Mouse (Mus musculus): ENCODE measurements around the gene Eya4. TPM values are rescaled to one million over a fixed set of nuclear protein-coding genes. Genes with fewer than 3 reads are reported as not detected.

Eya4 gene
- polyA plus RNA-seq, 1 experiment from 2014 or later = 5.5 TPM

DNA sequence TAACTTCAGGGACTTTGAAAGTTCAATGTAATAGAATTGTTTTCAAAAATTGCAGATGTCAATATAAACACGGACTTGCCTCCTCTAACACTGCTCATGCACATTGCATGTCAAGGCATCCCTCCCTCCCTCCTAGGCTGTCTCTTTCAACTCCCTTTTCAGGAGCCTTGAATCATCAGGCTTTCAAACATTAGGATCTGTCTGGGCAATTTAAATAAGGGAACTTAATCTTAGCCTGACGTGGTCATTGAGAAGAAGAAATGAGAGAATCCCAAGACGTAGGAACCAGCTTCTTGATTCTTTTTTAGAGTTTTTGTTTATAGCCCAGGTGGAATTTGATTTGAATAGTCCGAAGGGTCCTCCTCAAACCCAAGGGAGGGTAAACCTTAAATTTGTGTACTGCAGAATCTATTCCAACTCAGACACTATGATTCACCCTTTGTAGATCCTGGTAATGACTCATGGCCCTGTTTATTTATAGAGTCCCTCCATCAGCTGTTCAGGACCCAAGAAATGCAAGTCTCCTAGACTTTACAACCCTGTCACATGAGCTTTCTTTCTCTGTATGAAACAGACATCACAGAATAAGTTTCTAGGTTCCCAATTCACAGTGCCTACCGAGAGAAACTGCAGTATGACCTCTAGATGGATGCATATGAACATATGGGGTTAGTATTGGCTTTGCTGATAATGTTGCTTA is 173.1 kb downstream of the Eya4 start:
- Histone ChIP-seq H3K27ac (no peak overlapping the region), H3K9ac (no peak overlapping the region), H3K27me3 (no peaks in the 10 kb centered on the region), H3K4me2 (no peak overlapping the region), H3K9me3 (no peaks in the 10 kb centered on the region), H3K36me3 (replicated peaks) (no peaks in the 10 kb centered on the region), H3K4me1 (peaks cover 14% of the 10 kb centered on the region), H3K4me3 (replicated peaks) (no peak overlapping the region)
- 79% methylated on average over 5 of the region's 5 CpGs for WGBS
- ATAC-seq (ENCODE audit: low FRiP score) = no peak

DNA sequence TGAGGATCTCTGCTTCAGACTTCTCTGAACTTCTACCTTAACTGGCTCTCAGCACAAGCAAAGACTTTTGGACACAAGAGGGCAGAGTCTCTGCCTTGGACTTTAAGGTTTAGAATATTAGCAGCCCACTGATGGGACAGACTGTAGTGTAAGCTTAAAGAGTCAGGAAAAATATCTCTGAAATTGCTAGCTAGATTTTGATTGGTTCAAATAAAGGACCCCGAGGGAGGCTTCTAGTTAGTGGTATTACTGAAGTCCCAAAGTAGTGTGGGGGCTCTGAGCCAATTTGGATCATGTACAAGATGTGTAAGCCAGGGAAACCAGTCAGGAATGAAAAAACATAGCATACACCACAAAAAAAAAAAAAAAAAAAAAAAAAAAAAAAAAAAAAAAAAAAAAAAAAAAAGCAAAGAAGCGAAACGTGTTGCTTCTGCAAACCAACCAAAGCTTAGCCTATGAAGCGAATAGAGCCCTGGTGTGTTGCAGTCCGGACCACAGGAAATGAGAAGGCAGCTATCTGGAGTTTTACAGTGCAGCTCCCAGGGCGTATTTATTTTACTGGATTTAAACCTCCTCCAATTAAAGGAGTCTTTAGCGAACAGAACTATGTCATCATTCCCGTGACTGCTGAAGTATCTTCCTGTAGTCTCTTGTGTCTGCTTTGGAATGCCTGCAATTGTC is 173.8 kb downstream of the Eya4 start:
- Histone ChIP-seq H3K4me3 (replicated peaks) (no peak overlapping the region), H3K4me2 (no peak overlapping the region), H3K36me3 (replicated peaks) (no peaks in the 10 kb centered on the region), H3K9me3 (no peaks in the 10 kb centered on the region), H3K4me1 (peaks cover 14% of the 10 kb centered on the region), H3K27me3 (no peaks in the 10 kb centered on the region), H3K9ac (no peak overlapping the region), H3K27ac (no peak overlapping the region)
- ATAC-seq (ENCODE audit: low FRiP score) = no peak
- WGBS = 83% methylated on average over 8 of the region's 8 CpGs

DNA sequence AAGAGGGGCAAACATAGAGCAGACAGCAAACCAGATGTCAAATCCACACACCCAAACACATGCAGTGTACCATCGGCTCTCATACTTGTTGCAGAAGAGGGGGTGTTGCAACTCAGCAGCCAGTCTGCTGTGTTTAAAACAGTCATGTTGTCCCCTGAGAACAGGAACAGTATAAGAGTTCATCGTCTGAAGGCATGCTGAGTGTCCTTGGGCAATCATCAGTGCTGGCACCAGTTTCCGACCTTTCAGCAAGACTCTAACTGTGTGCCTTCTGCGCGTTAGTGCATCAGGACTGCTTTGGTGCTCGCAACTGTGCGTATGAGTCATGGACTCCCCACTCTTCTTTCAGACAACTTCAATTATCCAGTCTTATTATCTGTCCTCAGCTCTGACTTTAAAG is 179.0 kb downstream of the Eya4 start:
- no peak overlapping the region for H3K4me3 ChIP-seq (replicated peaks)
- H3K9ac ChIP-seq = no peak overlapping the region
- no peak overlapping the region for H3K27ac ChIP-seq
- H3K4me2 ChIP-seq = no peak overlapping the region
- no peaks in the 10 kb centered on the region for H3K4me1 ChIP-seq
- ATAC-seq (ENCODE audit: low FRiP score) = no peak
- H3K36me3 ChIP-seq (replicated peaks) = no peaks in the 10 kb centered on the region
- H3K27me3 ChIP-seq = no peaks in the 10 kb centered on the region
- no peaks in the 10 kb centered on the region for H3K9me3 ChIP-seq
- WGBS = 89% methylated on average over 7 of the region's 7 CpGs

DNA sequence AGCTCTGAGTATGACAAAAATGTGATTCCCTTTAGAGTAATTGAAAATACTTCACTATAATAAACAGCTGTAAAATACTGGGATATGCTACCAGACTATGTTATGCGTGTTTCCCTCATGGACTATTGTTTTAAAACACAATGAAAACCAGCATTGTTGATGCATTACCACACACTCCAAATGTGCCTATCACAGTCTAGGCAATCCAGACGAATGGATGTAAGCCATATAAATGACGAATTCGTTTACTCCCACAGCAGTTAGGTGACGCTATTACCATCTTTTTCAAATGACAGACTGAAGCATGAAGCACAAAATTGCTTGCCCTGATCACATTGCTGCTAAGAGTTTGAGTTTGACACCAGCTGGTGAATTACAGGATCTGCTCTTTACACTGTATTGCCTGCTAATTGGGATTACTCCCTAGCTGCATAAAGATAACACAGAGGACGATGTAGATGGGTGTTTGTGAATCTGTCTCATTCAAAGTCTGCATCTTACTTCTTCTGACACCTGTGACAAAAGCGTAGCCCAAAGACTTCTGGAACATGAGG is 185.4 kb downstream of the Eya4 start:
- Histone ChIP-seq H3K27ac (no peak overlapping the region), H3K4me3 (replicated peaks) (no peak overlapping the region), H3K36me3 (replicated peaks) (no peaks in the 10 kb centered on the region), H3K9ac (no peak overlapping the region), H3K27me3 (no peaks in the 10 kb centered on the region), H3K4me1 (no peaks in the 10 kb centered on the region; the same call in 1 of the 2 replicates), H3K4me2 (no peak overlapping the region), H3K9me3 (no peaks in the 10 kb centered on the region)
- 67% methylated on average over 7 of the region's 7 CpGs for WGBS
- no peak for ATAC-seq (ENCODE audit: low FRiP score)

DNA sequence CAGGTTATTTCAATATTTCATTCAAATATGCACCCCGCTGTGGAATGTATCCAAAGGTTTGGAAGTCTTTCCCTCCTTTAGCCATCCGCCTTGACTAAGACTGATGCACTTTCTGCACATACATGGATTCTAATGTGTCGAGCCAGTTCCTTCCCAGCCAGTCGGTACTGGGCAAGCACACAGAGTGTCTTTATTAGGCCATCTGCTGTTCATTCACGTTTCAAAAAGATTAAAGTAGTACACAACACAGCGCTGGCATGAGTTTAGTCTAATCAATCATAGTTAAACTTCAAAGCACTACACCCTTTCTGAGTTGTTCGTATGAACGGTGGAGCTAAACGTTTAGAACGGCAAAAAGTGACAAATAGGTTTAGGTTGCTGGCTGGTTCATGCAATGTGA is 190.7 kb downstream of the Eya4 start:
- WGBS = 61% methylated on average over 10 of the region's 10 CpGs
- no peaks in the 10 kb centered on the region for H3K36me3 ChIP-seq (replicated peaks)

DNA sequence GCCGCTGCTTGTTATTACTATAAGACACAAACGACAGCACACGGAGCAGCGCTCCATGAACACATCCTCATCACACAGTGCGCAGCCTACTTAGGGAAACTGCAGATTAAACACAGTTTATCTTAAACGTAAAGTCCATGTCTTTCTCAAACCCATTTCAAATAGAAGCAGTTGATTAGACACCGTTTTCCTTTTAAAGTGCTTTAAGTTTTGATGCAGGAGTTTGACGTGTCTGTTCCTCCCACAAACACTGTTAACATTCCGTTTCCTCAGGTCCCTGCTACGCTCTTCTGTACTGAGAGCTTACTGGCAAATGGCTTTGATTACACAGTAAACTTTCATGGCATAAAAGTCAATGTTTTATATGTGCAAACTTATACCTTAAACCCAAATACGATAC is 191.4 kb downstream of the Eya4 start:
- no peak overlapping the region for H3K27ac ChIP-seq
- no peak for ATAC-seq (ENCODE audit: low FRiP score)
- WGBS = 82% methylated on average over 11 of the region's 11 CpGs

More for the DNA sequence above, 190.7 kb downstream of the Eya4 start:
- Histone ChIP-seq H3K9me3 (no peaks in the 10 kb centered on the region), H3K4me3 (replicated peaks) (no peak overlapping the region), H3K27me3 (no peaks in the 10 kb centered on the region), H3K27ac (no peak overlapping the region), H3K9ac (no peak overlapping the region), H3K4me1 (no peaks in the 10 kb centered on the region; the same call in 1 of the 2 replicates), H3K4me2 (no peak overlapping the region)
- ATAC-seq (ENCODE audit: low FRiP score) = no peak; the same call in 1 of the 2 replicates

DNA sequence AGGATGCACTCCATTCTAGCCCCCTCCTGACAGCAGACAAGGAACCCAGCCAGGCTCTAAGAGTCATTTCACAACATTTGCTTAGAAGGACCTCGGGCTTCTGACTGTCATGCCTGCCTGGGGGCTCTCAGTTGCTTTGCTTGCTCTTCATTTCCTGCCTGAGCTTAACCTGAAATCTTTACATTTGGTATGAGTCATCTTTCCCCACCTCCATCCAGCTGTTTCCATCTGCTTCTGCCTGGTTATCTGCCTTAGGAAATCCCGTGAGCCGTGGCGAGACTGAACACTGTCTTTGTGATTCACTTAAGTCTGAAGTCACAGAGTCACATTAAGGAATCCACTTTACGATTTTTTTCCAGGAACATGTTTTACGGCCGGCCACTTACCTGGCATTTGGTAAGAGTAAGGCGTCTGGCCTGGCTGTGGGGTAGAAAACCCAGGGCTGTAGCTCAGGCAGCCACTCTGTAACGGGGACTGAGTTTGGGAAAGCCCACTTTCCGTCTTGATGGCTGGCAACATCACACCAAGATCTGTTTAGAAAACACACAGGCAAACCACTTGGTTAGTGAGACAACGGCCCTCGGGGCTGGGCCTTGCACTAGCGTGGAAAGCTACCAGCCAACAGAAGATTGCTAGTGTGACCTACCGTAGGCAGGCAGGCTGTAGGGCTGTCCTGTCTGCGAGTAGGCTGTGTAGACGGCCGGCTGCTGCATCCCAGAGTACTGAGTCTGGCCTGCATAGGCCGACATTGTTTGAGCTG is 193.5 kb downstream of the Eya4 start:
- ATAC-seq (ENCODE audit: low FRiP score) = no peak
- H3K27me3 ChIP-seq = no peaks in the 10 kb centered on the region
- no peaks in the 10 kb centered on the region; the same call in 1 of the 2 replicates for H3K4me1 ChIP-seq
- H3K9ac ChIP-seq = no peak overlapping the region
- H3K4me3 ChIP-seq (replicated peaks) = no peak overlapping the region
- 85% methylated on average over 18 of the region's 18 CpGs for WGBS
- H3K4me2 ChIP-seq = no peak overlapping the region
- no peaks in the 10 kb centered on the region for H3K36me3 ChIP-seq (replicated peaks)
- no peak overlapping the region for H3K27ac ChIP-seq
- H3K9me3 ChIP-seq = no peaks in the 10 kb centered on the region

More for the DNA sequence above, 191.4 kb downstream of the Eya4 start:
- Histone ChIP-seq H3K36me3 (replicated peaks) (no peaks in the 10 kb centered on the region), H3K9me3 (no peaks in the 10 kb centered on the region), H3K27me3 (no peaks in the 10 kb centered on the region), H3K9ac (no peak overlapping the region), H3K4me3 (replicated peaks) (no peak overlapping the region), H3K4me1 (no peaks in the 10 kb centered on the region; the same call in 1 of the 2 replicates), H3K4me2 (no peak overlapping the region)

DNA sequence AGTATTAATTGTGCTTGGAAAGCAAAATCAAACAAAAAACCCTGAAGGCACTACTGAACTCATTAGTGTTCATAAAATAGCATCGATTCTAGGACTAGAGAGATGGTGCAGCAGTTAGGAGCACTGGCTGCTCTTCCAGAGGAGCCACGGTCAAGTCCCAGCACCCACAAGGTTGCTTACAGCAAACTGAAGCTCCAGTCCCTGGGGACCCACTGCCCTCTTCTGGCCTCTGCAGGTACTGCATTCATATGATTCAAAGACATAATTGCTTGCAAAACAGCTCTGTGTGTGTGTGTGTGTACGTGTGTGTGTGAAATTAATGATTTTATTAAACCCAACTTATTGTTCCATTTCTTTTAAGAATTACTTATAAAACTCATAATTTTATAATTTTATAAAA is 200.2 kb downstream of the Eya4 start:
- Histone ChIP-seq H3K4me1 (no peaks in the 10 kb centered on the region; the same call in 1 of the 2 replicates), H3K9ac (no peak overlapping the region), H3K36me3 (replicated peaks) (no peaks in the 10 kb centered on the region; the same call in none of the 2 replicates), H3K9me3 (no peaks in the 10 kb centered on the region), H3K27me3 (no peaks in the 10 kb centered on the region), H3K4me3 (replicated peaks) (no peak overlapping the region), H3K27ac (no peak overlapping the region), H3K4me2 (no peak overlapping the region)
- 96% methylated on average over 3 of the region's 3 CpGs for WGBS
- no peak for ATAC-seq (ENCODE audit: low FRiP score)

DNA sequence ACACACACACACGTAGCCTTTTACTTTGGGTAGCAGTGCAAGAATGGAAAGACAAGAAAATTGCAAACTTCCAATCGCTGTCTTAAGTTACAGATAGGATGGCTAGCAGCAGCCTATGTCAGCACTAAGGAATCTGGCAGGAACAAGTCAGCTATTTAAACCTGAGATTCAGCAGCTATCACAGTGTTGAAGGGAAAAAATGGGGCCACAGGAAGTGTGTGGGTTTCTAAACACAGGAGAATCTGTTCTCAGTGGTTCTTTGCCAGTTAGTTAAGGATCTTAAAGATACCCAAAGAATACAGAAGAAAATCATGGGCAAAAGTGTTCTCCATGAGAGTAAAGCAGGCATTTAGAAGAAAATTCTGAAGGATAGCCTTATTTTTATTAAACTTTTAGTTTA is 206.0 kb downstream of the Eya4 start:
- H3K27ac ChIP-seq = no peak overlapping the region
- H3K4me2 ChIP-seq = no peak overlapping the region
- no peaks in the 10 kb centered on the region for H3K36me3 ChIP-seq (replicated peaks)
- no peak overlapping the region for H3K4me3 ChIP-seq (replicated peaks)
- no peaks in the 10 kb centered on the region for H3K9me3 ChIP-seq
- WGBS = 94% methylated on average over 2 of the region's 2 CpGs
- H3K4me1 ChIP-seq = no peaks in the 10 kb centered on the region; the same call in 1 of the 2 replicates
- no peak overlapping the region for H3K9ac ChIP-seq
- no peak for ATAC-seq (ENCODE audit: low FRiP score)
- no peaks in the 10 kb centered on the region for H3K27me3 ChIP-seq

DNA sequence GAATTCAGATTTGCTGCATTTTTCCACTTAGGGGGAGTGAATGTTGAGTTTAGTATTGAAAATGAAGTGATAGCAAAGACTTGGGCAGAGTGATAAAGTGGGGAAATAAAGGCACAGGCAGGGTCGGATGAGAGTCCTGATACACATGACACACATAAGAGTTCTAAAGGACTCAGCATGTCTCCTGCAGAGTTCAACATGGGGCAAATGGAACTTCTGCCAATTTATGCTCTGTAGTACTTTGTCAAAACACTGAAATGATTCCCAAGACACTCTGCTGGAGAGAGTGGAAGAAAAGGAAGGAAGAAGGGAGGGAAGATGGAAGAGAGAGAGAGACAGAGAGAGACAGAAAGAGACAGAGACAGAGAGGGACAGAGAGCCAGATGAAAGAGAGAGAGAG is 222.6 kb downstream of the Eya4 start:
- Histone ChIP-seq H3K4me1 (peaks cover 3% of the 10 kb centered on the region), H3K4me2 (no peak overlapping the region), H3K4me3 (replicated peaks) (no peak overlapping the region), H3K9me3 (no peaks in the 10 kb centered on the region), H3K9ac (no peak overlapping the region), H3K36me3 (replicated peaks) (no peaks in the 10 kb centered on the region), H3K27me3 (no peaks in the 10 kb centered on the region), H3K27ac (no peak overlapping the region)
- 84% methylated on average over 1 of the region's 1 CpGs for WGBS
- ATAC-seq (ENCODE audit: low FRiP score) = no peak

DNA sequence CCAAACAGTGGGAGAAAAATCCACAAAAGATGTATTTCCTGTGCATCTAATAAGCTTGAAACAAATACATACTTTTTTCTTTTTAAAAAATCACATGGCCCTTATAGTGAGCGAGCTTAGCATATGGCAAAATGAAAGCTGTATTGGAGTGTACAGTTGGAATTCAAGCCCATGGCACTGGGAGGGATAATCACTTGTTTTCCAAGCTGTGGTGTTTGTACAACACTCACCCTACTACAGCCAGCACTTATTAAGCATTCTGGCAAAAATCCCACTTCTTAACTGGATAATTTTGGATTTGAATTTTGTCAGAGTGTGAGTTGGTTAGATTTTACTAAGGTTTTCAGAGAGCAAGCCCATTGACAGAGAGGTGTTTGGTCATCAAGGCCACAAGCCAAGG is 223.4 kb downstream of the Eya4 start:
- H3K36me3 ChIP-seq (replicated peaks) = no peaks in the 10 kb centered on the region
- H3K9ac ChIP-seq = no peak overlapping the region
- peaks cover 3% of the 10 kb centered on the region for H3K4me1 ChIP-seq
- no peak overlapping the region for H3K4me2 ChIP-seq
- no peak overlapping the region for H3K27ac ChIP-seq
- H3K9me3 ChIP-seq = no peaks in the 10 kb centered on the region
- WGBS = 67% methylated on average over 1 of the region's 1 CpGs
- no peaks in the 10 kb centered on the region for H3K27me3 ChIP-seq
- H3K4me3 ChIP-seq (replicated peaks) = no peak overlapping the region
- ATAC-seq (ENCODE audit: low FRiP score) = no peak

DNA sequence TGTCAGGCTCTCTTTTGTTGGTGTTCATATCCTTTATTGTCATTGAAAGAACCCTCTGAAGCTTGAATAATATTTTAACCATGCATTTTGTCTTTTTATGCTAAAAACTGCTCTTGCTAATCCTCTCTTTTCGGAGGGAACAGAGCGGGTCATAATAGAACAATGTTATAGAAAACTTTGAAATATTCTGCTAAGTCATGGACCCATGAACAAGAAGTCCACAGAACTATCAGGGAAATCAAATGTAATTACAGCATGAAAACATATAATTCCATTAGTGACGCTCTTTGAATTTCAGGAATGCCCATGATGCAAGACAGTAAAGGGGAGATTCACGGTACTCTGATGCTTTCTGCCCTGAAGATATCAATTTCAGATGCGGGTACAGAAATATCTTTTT is 224.1 kb downstream of the Eya4 start:
- no peak for ATAC-seq (ENCODE audit: low FRiP score)
- Histone ChIP-seq H3K9ac (no peak overlapping the region), H3K9me3 (no peaks in the 10 kb centered on the region), H3K36me3 (replicated peaks) (no peaks in the 10 kb centered on the region), H3K4me1 (peaks cover 3% of the 10 kb centered on the region), H3K27ac (no peak overlapping the region), H3K4me2 (no peak overlapping the region), H3K27me3 (no peaks in the 10 kb centered on the region), H3K4me3 (replicated peaks) (no peak overlapping the region)
- WGBS = 21% methylated on average over 5 of the region's 5 CpGs

Data from forebrain, embryonic 12.5 days (tissue).